Mouse (Mus musculus): ENCODE data around the gene Atg13. TPM values are rescaled to one million over a fixed set of nuclear protein-coding genes. Genes with fewer than 3 reads are reported as not detected.

The Atg13 gene
- total and polyA plus RNA-seq, 3 experiments: 5.8 to 20.7 (median 8.5) TPM

- dilution Hi-C loops (cut with MboI; ENCODE audit: extremely low pct_ligation_motif_present, extremely low pct_unique_long_range_greater_than_20kb, low sequenced_read_pairs): no loop called here
- peaks cover 0 to 14% of the 10 kb centered on the region in 2 experiments; a peak in 2 of 4 replicates for H3K4me1 ChIP-seq (ENCODE audit: control insufficient read depth in 1 of 2, insufficient read depth in 2 of 2)
- TF ChIP-seq KAT2A (IDR thresholded peaks at IDR 0.05; ENCODE audit: insufficient replicate concordance, low read length): no peak
- TF ChIP-seq MEF2A (IDR thresholded peaks at IDR 0.05; ENCODE audit: borderline replicate concordance, low read depth, low read length): no peak
- TF ChIP-seq USF1 (IDR thresholded peaks at IDR 0.05; ENCODE audit: low read depth, low read length): no peak
- no peak for TF ChIP-seq RAD21 (IDR thresholded peaks at IDR 0.05; ENCODE audit: low read depth, low read length)
- TF ChIP-seq UBTF (IDR thresholded peaks at IDR 0.05; ENCODE audit: low read depth, low read length): no peak
- in situ Hi-C loops (cut with MboI; ENCODE audit: low pct_ligation_motif_present, low pct_unique_long_range_greater_than_20kb, low sequenced_read_pairs): no loop called here
- H3K27ac ChIP-seq (ENCODE audit: insufficient read depth, low read depth): no peak overlapping the region
- H3K36me3 ChIP-seq (replicated peaks in 1 of 2; ENCODE audit: control insufficient read depth in 1 of 2, insufficient read depth in 1 of 2, low read length in 1 of 2): peaks cover 46 to 62% of the 10 kb centered on the region in 2 experiments
- H3K4me2 ChIP-seq (ENCODE audit: insufficient read depth, low read depth, poor library complexity, severe bottlenecking): no peak overlapping the region
- H3K4me3 ChIP-seq (replicated peaks in 1 of 3; ENCODE audit: low read depth in 2 of 3, low read length in 2 of 3, poor library complexity in 1 of 3): no peak overlapping the region
- peaks cover 9% of the 10 kb centered on the region for H3K79me2 ChIP-seq (replicated peaks; ENCODE audit: control insufficient read depth, extremely low read depth, insufficient read depth, poor library complexity, severe bottlenecking)
- DNase-seq (ENCODE audit: extremely low read depth): no peak
- H3K9me3 ChIP-seq (replicated peaks; ENCODE audit: low read length): no peaks in the 10 kb centered on the region
- H3K27me3 ChIP-seq (replicated peaks): no peaks in the 10 kb centered on the region
- no peak overlapping the region for H3K9ac ChIP-seq (ENCODE audit: insufficient read depth, low read depth)
Observed at GRCm38 (mm10) chr2:91644021-91644420, 66.4 kb downstream of the Atg13 start.

GRCm38 (mm10) chr2:91642825-91643415 lies 67.5 kb downstream of the Atg13 start:
- Histone ChIP-seq H3K27ac (ENCODE audit: insufficient read depth, low read depth) (no peak overlapping the region), H3K4me2 (ENCODE audit: insufficient read depth, low read depth, poor library complexity, severe bottlenecking) (no peak overlapping the region), H3K36me3 (replicated peaks in 1 of 2; ENCODE audit: control insufficient read depth in 1 of 2, insufficient read depth in 1 of 2, low read length in 1 of 2) (peaks cover 46 to 60% of the 10 kb centered on the region in 2 experiments), H3K4me3 (replicated peaks in 1 of 3; ENCODE audit: low read depth in 2 of 3, low read length in 2 of 3, poor library complexity in 1 of 3) (no peak overlapping the region), H3K9ac (ENCODE audit: insufficient read depth, low read depth) (no peak overlapping the region), H3K4me1 (ENCODE audit: control insufficient read depth in 1 of 2, insufficient read depth in 2 of 2) (peaks cover 0 to 7% of the 10 kb centered on the region in 2 experiments; a peak in 2 of 4 replicates), H3K79me2 (replicated peaks; ENCODE audit: control insufficient read depth, extremely low read depth, insufficient read depth, poor library complexity, severe bottlenecking) (no peaks in the 10 kb centered on the region), H3K9me3 (replicated peaks; ENCODE audit: low read length) (no peaks in the 10 kb centered on the region), H3K27me3 (replicated peaks) (no peaks in the 10 kb centered on the region)
- in situ Hi-C loops (cut with MboI; ENCODE audit: low pct_ligation_motif_present, low pct_unique_long_range_greater_than_20kb, low sequenced_read_pairs): no loop called here
- DNase-seq (ENCODE audit: extremely low read depth): no peak
- dilution Hi-C loops (cut with MboI; ENCODE audit: extremely low pct_ligation_motif_present, extremely low pct_unique_long_range_greater_than_20kb, low sequenced_read_pairs): no loop called here
- TF ChIP-seq RCOR1 (conservative IDR thresholded peaks at IDR 0.05; ENCODE audit: low read depth, low read length) (no peak), BHLHE40 (IDR thresholded peaks at IDR 0.05; ENCODE audit: low read depth, low read length) (no peak), RAD21 (IDR thresholded peaks at IDR 0.05; ENCODE audit: low read depth, low read length) (no peak), MAX (IDR thresholded peaks at IDR 0.05; ENCODE audit: low read length) (no peak), IRF4 (IDR thresholded peaks at IDR 0.05; ENCODE audit: low read depth, low read length) (no peak)

- Histone ChIP-seq H3K27ac (ENCODE audit: insufficient read depth, low read depth) (no peak overlapping the region), H3K9ac (ENCODE audit: insufficient read depth, low read depth) (no peak overlapping the region), H3K9me3 (replicated peaks; ENCODE audit: low read length) (no peaks in the 10 kb centered on the region), H3K27me3 (replicated peaks) (no peaks in the 10 kb centered on the region), H3K4me2 (ENCODE audit: insufficient read depth, low read depth, poor library complexity, severe bottlenecking) (no peak overlapping the region), H3K4me3 (replicated peaks in 1 of 3; ENCODE audit: low read depth in 2 of 3, low read length in 2 of 3, poor library complexity in 1 of 3) (no peak overlapping the region), H3K4me1 (ENCODE audit: control insufficient read depth in 1 of 2, insufficient read depth in 2 of 2) (peaks cover 7 to 22% of the 10 kb centered on the region in 2 experiments; a peak in 3 of 4 replicates), H3K36me3 (replicated peaks in 1 of 2; ENCODE audit: control insufficient read depth in 1 of 2, insufficient read depth in 1 of 2, low read length in 1 of 2) (peaks cover 6 to 21% of the 10 kb centered on the region in 2 experiments), H3K79me2 (replicated peaks; ENCODE audit: control insufficient read depth, extremely low read depth, insufficient read depth, poor library complexity, severe bottlenecking) (no peaks in the 10 kb centered on the region)
- in situ Hi-C loops (cut with MboI; ENCODE audit: low pct_ligation_motif_present, low pct_unique_long_range_greater_than_20kb, low sequenced_read_pairs): no loop called here
- dilution Hi-C loops (cut with MboI; ENCODE audit: extremely low pct_ligation_motif_present, extremely low pct_unique_long_range_greater_than_20kb, low sequenced_read_pairs): no loop called here
- no peak for DNase-seq (ENCODE audit: extremely low read depth)
- TF ChIP-seq NRF1 (IDR thresholded peaks at IDR 0.05; ENCODE audit: low read depth, low read length): no peak
- no peak for TF ChIP-seq ZC3H11A (IDR thresholded peaks at IDR 0.05; ENCODE audit: low read depth, low read length)
- TF ChIP-seq MAZ (IDR thresholded peaks at IDR 0.05; ENCODE audit: low read depth, low read length): no peak
- no peak for TF ChIP-seq MEF2A (IDR thresholded peaks at IDR 0.05; ENCODE audit: borderline replicate concordance, low read depth, low read length)
- no peak for TF ChIP-seq GABPA (IDR thresholded peaks at IDR 0.05; ENCODE audit: insufficient replicate concordance, low read depth, low read length)
- TF ChIP-seq PAX5 (IDR thresholded peaks at IDR 0.05; ENCODE audit: low read length): no peak
- no peak for TF ChIP-seq MYC (IDR thresholded peaks at IDR 0.05; ENCODE audit: low read depth, low read length)
- TF ChIP-seq SMC3 (IDR thresholded peaks at IDR 0.05; ENCODE audit: low read depth, low read length): no peak
- no peak for TF ChIP-seq JUND (conservative IDR thresholded peaks at IDR 0.05; ENCODE audit: low read depth, low read length)
- no peak for TF ChIP-seq RAD21 (IDR thresholded peaks at IDR 0.05; ENCODE audit: low read depth, low read length)
- TF ChIP-seq HCFC1 (IDR thresholded peaks at IDR 0.05; ENCODE audit: low read depth, low read length): no peak
- no peak for TF ChIP-seq KAT2A (IDR thresholded peaks at IDR 0.05; ENCODE audit: insufficient replicate concordance, low read length)
- no peak for TF ChIP-seq ELF1 (IDR thresholded peaks at IDR 0.05; ENCODE audit: low read depth, low read length)
- no peak for TF ChIP-seq NELFE (IDR thresholded peaks at IDR 0.05; ENCODE audit: low read depth, low read length)
- TF ChIP-seq IRF4 (IDR thresholded peaks at IDR 0.05; ENCODE audit: low read depth, low read length): no peak
- TF ChIP-seq ZNF384 (IDR thresholded peaks at IDR 0.05; ENCODE audit: low read depth, low read length): no peak
- TF ChIP-seq CTCF (conservative IDR thresholded peaks at IDR 0.05 in 1 of 2, IDR thresholded peaks at IDR 0.05 in 1 of 2; ENCODE audit: low read depth in 2 of 2, low read length in 2 of 2): no peak
- TF ChIP-seq CHD1 (IDR thresholded peaks at IDR 0.05; ENCODE audit: low read depth, low read length): no peak
Observed at GRCm38 (mm10) chr2:91638931-91639330, 71.4 kb downstream of the Atg13 start.
